Mouse (Mus musculus) heart, embryonic 12.5 days (tissue): ENCODE results near the gene Nfe2. TPM values are rescaled to one million over a fixed set of nuclear protein-coding genes. Genes with fewer than 3 reads are reported as not detected.
"Not testable (repeated sequence)": the region's sequence is repeated elsewhere in the genome, so short reads cannot be mapped to it uniquely, and the experiment has no call there.

Experiments used
- ATAC-seq: fragments of 200-750 bp; cut with Nextera tagmentation; 2 replicates; pipeline ENCODE4 v1.8.0; 2017; ENCODE audit warnings: moderate TSS enrichment, moderate library complexity; ENCODE audit not compliant: insufficient number of reproducible peaks, low FRiP score
- H3K27ac ChIP-seq: fragments of 300-500 bp; sonication (generic); 2 replicates; pipeline ENCODE4 v1.5.1; 2016; ENCODE audit warnings: mild to moderate bottlenecking, moderate library complexity; ENCODE audit not compliant: poor library complexity, severe bottlenecking
- H3K27me3 ChIP-seq: fragments of 300-500 bp; sonication (generic); replicated peaks from 2 replicates; pipeline ENCODE4 v1.6.1; 2016; ENCODE audit warnings: mild to moderate bottlenecking, moderate library complexity
- H3K36me3 ChIP-seq: fragments of 300-500 bp; sonication (generic); 2 replicates; pipeline ENCODE4 v1.6.1; 2016; ENCODE audit warnings: mild to moderate bottlenecking, moderate library complexity
- H3K4me1 ChIP-seq: fragments of 300-500 bp; sonication (generic); replicated peaks from 2 replicates; pipeline ENCODE4 v1.6.1; 2016; ENCODE audit warnings: mild to moderate bottlenecking
- H3K4me2 ChIP-seq: fragments of 300-500 bp; sonication (generic); 2 replicates; pipeline ENCODE4 v1.6.1; 2016; ENCODE audit warnings: mild to moderate bottlenecking, moderate library complexity
- H3K4me3 ChIP-seq: fragments of 300-500 bp; sonication (generic); 2 replicates; pipeline ENCODE4 v1.5.1; 2016; ENCODE audit warnings: mild to moderate bottlenecking
- H3K9ac ChIP-seq: fragments of 300-500 bp; sonication (generic); 2 replicates; pipeline ENCODE4 v1.6.1; 2016; ENCODE audit warnings: mild to moderate bottlenecking, moderate library complexity
- H3K9me3 ChIP-seq: fragments of 300-500 bp; sonication (generic); replicated peaks from 2 replicates; pipeline ENCODE4 v1.6.1; 2016; ENCODE audit warnings: mild to moderate bottlenecking, moderate library complexity
- WGBS: fragments of 180-500 bp; shearing (Covaris S2); methylation state at CpG from one replicate; pipeline ENCODE4 v1.1.7; 2016; 5-methylcytosine and 5-hydroxymethylcytosine counted together
- polyA plus RNA-seq: library from polyadenylated mRNA; unstranded; fragments of >200 nt; fragmentation: Nextera tagmentation; extraction: Ambion mirVana; gene quantifications from 2 replicates; pipeline ENCODE4 v1.2.1, GENCODE M21; 2016

Gene Nfe2
- polyA plus RNA-seq, 1 experiment from 2014 or later: 12.1 TPM

- H3K27me3 ChIP-seq, H3K4me3 ChIP-seq, ATAC-seq, H3K4me2 ChIP-seq, H3K27ac ChIP-seq, H3K9me3 ChIP-seq, H3K9ac ChIP-seq: not testable (repeated sequence)
- peaks cover 17% of the 10 kb centered on the region for H3K4me1 ChIP-seq
- peaks cover 42% of the 10 kb centered on the region for H3K36me3 ChIP-seq
- 82% methylated on average over 6 of the region's 6 CpGs for WGBS
Measured at GRCm38 (mm10) chr15:103249511-103249910, 8.7 kb downstream of the Nfe2 start.

GRCm38 (mm10) chr15:103248401-103249313 is 9.5 kb downstream of the Nfe2 start:
- H3K9ac ChIP-seq: no peak overlapping the region
- H3K4me1 ChIP-seq: peaks cover 18% of the 10 kb centered on the region
- peaks cover 47% of the 10 kb centered on the region for H3K36me3 ChIP-seq
- H3K9me3 ChIP-seq: no peaks in the 10 kb centered on the region
- peak overlapping the region; percentile 7; the same call in 1 of the 2 replicates for H3K4me2 ChIP-seq
- H3K4me3 ChIP-seq: no peak overlapping the region
- H3K27me3 ChIP-seq: no peaks in the 10 kb centered on the region
- no peak overlapping the region for H3K27ac ChIP-seq
- WGBS: 81% methylated on average over 28 of the region's 28 CpGs
- ATAC-seq: no peak

GRCm38 (mm10) chr15:103247782-103248400 is 10.3 kb downstream of the Nfe2 start:
- Histone ChIP-seq H3K36me3 (peaks cover 54% of the 10 kb centered on the region), H3K9ac (no peak overlapping the region), H3K4me1 (peaks cover 26% of the 10 kb centered on the region), H3K27ac (peak overlapping the region; percentile 24; the same call in 1 of the 2 replicates), H3K4me2 (no peak overlapping the region), H3K9me3 (no peaks in the 10 kb centered on the region), H3K27me3 (no peaks in the 10 kb centered on the region), H3K4me3 (no peak overlapping the region)
- no peak for ATAC-seq

GRCm38 (mm10) chr15:103247078-103247781 is 11.0 kb downstream of the Nfe2 start:
- 83% methylated on average over 9 of the region's 9 CpGs for WGBS
- Histone ChIP-seq H3K9ac (no peak overlapping the region), H3K9me3 (no peaks in the 10 kb centered on the region), H3K4me3 (no peak overlapping the region), H3K27me3 (no peaks in the 10 kb centered on the region), H3K27ac (peak overlapping the region; percentile 24; the same call in 1 of the 2 replicates), H3K4me1 (peaks cover 33% of the 10 kb centered on the region), H3K36me3 (peaks cover 61% of the 10 kb centered on the region), H3K4me2 (no peak overlapping the region)
- ATAC-seq: no peak

- Histone ChIP-seq H3K4me3 (0 out of 2 replicates have a peak overlapping the region, but pooled peaks have one; percentile 15), H3K4me1 (peaks cover 32% of the 10 kb centered on the region), H3K36me3 (peaks cover 72% of the 10 kb centered on the region), H3K27me3 (no peaks in the 10 kb centered on the region), H3K4me2 (no peak overlapping the region), H3K9ac (no peak overlapping the region), H3K9me3 (no peaks in the 10 kb centered on the region), H3K27ac (0 out of 2 replicates have a peak overlapping the region, but pooled peaks have one; percentile 18)
- 37% methylated on average over 6 of the region's 6 CpGs for WGBS
- peak; percentile 24; the same call in 1 of the 2 replicates for ATAC-seq
Measured at GRCm38 (mm10) chr15:103245616-103246015, 12.6 kb downstream of the Nfe2 start.

- peak overlapping the region; percentile 80 for H3K4me3 ChIP-seq
- peak overlapping the region; percentile 60 for H3K4me2 ChIP-seq
- peaks cover 36% of the 10 kb centered on the region for H3K4me1 ChIP-seq
- 0 out of 2 replicates have a peak overlapping the region, but pooled peaks have one; percentile 40 for H3K27ac ChIP-seq
- ATAC-seq: no peak
- H3K27me3 ChIP-seq: no peaks in the 10 kb centered on the region
- peaks cover 58% of the 10 kb centered on the region for H3K36me3 ChIP-seq
- H3K9me3 ChIP-seq: no peaks in the 10 kb centered on the region
- WGBS: 73% methylated on average over 8 of the region's 8 CpGs
- peak overlapping the region; percentile 21; the same call in 1 of the 2 replicates for H3K9ac ChIP-seq
Measured at GRCm38 (mm10) chr15:103242885-103243284, 15.3 kb downstream of the Nfe2 start.

GRCm38 (mm10) chr15:103241071-103242018 is 16.9 kb downstream of the Nfe2 start:
- H3K4me1 ChIP-seq: peaks cover 39% of the 10 kb centered on the region
- WGBS: 14% methylated on average over 12 of the region's 12 CpGs
- H3K27me3 ChIP-seq, ATAC-seq, H3K9me3 ChIP-seq: not testable (repeated sequence)
- H3K36me3 ChIP-seq: peaks cover 46% of the 10 kb centered on the region
- peak overlapping the region; percentile 86 for H3K27ac ChIP-seq
- H3K9ac ChIP-seq: peak overlapping the region; percentile 92
- peak overlapping the region; percentile 95 for H3K4me2 ChIP-seq
- peak overlapping the region; percentile 80 for H3K4me3 ChIP-seq

- Histone ChIP-seq H3K27me3 (no peaks in the 10 kb centered on the region), H3K9ac (peak within 1 kb of the TSS; percentile 92), H3K27ac (peak within 1 kb of the TSS; percentile 86), H3K36me3 (peaks cover 43% of the 10 kb centered on the region), H3K9me3 (no peaks in the 10 kb centered on the region), H3K4me1 (peaks cover 35% of the 10 kb centered on the region), H3K4me2 (peak within 1 kb of the TSS; percentile 95), H3K4me3 (peak within 1 kb of the TSS; percentile 80)
- 0% methylated on average over 47 of the region's 47 CpGs for WGBS
- peak; percentile 92 for ATAC-seq
Measured at GRCm38 (mm10) chr15:103240160-103241028, 17.8 kb downstream of the Nfe2 start, which contains the start of gene Hnrnpa1. Gene Hnrnpa1, plus strand, starts transcription at chr15:103240432.

GRCm38 (mm10) chr15:103239685-103240159 is 18.5 kb downstream of the Nfe2 start, which contains the start of gene Cbx5:
Gene Cbx5, minus strand, starts transcription at chr15:103239816.
- Histone ChIP-seq H3K27me3 (no peaks in the 10 kb centered on the region), H3K4me3 (peak within 1 kb of the TSS; percentile 80), H3K4me2 (peak within 1 kb of the TSS; percentile 95), H3K27ac (peak within 1 kb of the TSS; percentile 86), H3K4me1 (peaks cover 30% of the 10 kb centered on the region), H3K9ac (peak within 1 kb of the TSS; percentile 92), H3K36me3 (peaks cover 44% of the 10 kb centered on the region), H3K9me3 (no peaks in the 10 kb centered on the region)
- ATAC-seq: peak; percentile 91
- WGBS: under 1% methylated on average over 39 of the region's 39 CpGs
